Mouse (Mus musculus) CD8-positive naive resting alpha-beta T cell, adult 2 months (primary cell): ENCODE results near the gene Nudt5.

Experiments
- DNase-seq, 2 experiments: peaks; one replicate each; pipeline ENCODE4 v3.0.0; 2022; ENCODE audit warnings: low read depth in 2 of 2, low spot score in 2 of 2

Gene Nudt5

DNA sequence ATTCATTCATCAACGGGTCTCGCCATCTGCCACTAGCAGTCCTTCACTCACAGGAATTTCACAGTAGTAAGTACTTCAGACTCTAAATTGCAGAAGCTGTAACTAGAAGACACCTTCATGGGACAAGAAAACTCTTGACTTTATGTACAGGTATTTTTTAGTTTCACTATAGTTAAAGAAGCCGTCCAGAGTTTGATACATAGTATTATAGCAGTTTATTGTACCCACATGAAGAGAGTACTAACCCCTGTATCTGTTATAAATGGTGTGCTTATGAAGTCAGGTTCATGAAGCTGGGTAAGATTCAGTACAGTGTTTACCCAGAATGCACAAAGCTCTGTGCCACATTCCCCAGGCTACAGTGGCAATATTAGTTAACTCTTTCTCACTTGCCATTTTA lies 18.0 kb downstream of the Nudt5 start, which contains the start of gene Gm13199:
Gm13199 (minus strand) TSS at position 101 of the 400 bp plus-strand sequence.
- DNase-seq = no peak

DNA sequence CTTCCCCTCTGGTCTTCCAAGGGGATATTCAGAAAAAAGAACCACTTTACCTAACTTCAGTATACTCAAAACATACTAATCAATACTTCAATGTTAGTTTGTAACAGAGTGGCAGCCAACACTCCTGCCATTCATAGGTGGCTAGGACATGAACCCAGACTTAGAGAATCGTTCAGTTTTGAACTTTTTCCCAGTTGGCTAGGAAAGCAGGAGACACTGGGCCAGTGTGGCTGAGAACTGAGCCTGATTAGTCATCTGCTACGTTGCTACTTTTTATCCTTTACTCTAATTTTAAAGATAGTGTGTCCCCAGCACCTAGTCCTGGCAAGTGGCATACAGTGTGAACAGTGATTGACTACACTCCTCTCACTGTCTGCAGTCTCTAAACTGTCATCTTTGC lies 22.9 kb downstream of the Nudt5 start:
- no peak for DNase-seq

DNA sequence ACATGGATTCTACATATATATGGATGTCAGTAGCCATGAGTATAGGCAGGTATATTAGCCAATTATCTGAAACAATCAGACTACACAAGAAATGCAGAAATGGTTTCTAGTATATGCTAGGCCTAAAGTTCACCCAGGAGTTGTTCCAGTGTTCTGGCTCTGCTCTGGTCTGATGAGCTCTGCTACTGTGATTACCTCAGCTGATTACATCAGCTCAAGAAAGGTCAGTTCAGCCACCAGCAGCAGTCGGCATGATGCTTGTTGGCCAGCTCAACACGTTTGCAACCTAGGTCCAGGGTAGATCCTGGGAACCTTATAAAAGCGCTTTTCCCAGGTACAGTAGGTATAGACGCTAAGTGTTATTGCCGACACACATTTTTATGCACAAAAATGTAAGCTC lies 24.9 kb downstream of the Nudt5 start:
- DNase-seq = no peak

DNA sequence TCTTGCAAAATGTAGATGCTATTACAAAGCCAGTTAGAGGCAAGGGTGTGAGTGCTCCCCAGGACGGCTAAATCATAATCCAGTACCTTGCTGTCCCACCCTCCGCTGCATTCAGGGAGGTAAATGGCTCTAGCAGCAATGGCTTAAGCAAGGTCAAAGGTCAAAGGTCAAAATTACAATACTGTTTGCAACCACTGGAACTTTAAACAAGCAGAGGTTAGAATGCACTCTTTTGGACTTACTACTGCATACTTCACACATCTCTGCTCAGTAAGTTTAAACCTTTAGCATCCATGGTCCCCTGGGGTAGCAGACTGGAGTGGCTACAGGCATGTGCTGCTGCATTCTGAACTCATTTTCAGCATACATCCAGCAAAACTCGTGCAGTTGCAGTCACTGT lies 32.6 kb downstream of the Nudt5 start:
- DNase-seq = no peak

DNA sequence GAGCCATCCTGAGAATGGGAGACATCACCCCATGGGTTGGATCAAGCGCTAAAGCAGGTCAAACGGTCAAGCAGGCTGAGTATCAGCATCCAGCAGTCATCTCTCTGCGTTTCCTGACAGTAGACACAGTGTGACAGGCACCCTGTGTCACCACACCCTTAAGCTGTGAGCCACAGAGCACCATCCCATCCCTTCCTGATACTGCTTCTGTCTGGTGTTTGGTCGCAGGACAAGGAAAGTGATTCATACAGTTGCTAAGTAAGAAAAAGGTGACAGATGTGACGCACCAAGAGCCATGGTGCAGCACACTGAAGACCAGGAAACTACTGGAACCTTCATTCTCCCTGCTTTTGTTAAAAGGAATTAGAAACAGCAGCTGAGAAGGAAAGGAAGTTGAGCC lies 44.0 kb downstream of the Nudt5 start:
- DNase-seq = no peak

DNA sequence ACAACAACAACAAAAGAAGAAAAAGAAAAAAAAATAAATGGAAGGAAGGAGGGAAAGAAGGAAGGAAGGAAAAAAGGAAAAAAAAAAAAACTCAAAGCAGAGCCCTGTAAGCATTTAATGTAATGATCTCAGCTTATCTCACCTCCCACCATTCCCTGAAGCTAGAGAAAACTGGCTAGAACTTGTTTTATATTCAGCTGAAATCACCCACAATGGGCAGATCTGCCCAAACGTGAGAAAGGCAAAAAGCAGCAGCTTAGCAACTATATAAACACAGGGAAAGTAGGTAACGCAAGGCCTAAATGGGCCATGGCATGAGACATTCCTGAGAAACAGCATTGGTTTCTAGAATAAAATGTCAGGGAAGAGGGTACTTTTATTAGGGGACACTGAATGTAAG lies 44.6 kb downstream of the Nudt5 start:
- no peak for DNase-seq

DNA sequence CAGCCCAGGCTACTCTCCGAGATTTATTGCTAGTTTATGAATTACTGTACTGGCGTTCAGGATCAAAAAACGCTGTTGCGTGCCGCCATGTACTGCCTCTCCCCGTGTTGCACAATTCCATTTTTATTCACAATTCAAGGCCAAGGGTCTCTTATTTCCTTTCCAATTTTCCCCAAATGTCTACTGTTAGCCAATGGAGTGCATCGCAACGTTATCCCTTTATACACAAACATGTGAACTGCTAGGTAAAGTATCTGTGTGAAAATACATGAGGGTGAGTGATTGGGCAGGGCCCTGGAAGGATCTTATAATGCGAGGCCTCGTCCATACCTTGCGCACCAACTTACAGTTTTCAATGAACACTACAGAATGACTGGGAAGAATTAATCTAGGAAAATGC lies 49.5 kb downstream of the Nudt5 start:
- no peak for DNase-seq

DNA sequence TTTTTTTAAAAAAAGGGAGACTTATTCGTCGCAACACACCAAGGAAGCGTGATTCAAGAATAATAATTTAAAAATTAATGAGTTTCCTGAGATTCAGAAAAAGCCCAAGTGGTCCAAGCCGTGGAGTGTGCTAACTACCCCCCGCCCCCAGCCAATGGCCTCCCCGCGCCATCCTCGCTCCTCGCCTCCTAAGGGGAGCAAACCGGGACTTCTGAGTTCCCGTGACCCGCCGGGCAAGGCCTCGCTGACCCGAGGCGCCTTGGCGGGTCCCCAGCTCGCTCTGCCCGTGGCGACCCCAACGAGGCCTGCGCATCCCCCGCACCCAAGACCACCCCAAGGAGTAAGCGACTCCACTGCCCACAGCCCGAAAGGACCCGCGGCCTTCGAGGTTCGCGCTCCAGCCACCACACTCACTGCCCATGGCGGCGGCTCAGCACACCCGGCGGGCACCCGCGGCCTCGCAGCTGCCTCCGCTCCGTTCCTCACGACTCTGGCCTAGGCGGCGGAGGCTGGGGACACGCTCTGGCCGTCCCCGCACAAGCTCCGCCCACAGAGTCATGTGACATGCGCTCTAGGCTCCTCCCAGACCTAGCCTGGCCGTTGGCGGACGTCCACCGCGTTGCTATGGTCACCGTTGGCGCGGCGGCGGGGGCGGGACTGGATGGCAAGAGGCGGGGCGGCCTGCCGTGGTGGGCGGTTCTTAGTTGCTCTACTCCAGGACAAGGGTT lies 50.2 kb downstream of the Nudt5 start, which contains the start of gene Sec61a2:
Sec61a2 (minus strand) TSS at position 590 of the 728 bp plus-strand sequence.
- peak; percentile 92 to 95 for DNase-seq

DNA sequence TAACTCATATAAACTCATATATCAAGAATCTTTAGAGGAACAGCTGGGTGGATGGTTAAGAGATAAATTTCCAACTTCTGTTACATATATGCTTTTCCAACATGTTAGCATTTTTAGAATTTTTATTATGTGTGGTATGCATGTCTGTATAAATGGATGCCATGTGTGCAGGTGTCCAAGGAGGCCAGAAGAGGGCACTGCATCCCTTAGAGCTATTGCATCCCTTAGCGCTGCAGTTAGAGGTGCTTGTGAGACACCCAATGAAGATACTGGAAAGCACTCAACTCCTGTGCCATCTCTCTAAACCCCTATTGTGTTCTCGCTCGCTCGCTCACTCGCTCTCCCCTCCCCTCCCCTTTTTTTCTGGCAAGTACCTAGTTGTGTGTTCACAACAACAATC lies 55.3 kb downstream of the Nudt5 start:
- no peak for DNase-seq

DNA sequence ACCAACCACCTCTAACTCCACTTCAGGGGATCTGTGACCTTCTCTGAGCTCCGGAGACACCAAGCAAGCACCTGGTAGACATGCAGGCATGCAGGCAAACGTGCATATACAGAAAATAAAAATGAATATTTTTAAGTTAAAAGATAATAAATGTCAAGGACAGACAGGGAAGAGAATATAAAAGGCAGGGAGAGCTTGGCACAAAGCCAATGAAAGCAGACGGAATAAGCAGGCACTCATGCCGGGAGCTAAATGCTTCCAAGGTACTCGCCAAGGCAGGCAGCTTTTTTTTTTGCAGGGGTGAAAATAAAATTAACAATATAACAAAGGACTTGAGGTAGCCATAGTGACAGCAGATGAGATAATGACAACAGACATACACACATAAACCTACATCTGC lies 61.3 kb downstream of the Nudt5 start:
- DNase-seq = no peak

DNA sequence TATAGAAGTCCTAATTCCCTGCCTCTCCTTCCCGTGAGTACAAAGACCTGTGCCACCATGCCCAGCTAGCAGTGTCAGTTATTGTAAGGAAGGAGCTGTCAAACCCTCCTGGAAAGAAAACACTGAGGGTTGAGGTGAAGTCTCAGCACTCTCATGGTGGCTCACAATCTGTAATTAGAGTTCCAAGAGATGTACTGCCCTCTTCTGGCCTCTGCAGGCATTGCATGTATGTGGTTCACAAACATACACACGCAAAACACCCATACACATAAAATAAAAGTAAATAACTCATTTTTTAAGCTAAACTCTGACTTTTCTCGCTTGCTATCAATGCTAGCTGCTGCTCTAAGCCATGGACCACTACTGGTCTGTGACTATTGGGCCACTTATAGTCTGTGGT lies 61.8 kb downstream of the Nudt5 start:
- DNase-seq = peak; percentile 41 to 60

DNA sequence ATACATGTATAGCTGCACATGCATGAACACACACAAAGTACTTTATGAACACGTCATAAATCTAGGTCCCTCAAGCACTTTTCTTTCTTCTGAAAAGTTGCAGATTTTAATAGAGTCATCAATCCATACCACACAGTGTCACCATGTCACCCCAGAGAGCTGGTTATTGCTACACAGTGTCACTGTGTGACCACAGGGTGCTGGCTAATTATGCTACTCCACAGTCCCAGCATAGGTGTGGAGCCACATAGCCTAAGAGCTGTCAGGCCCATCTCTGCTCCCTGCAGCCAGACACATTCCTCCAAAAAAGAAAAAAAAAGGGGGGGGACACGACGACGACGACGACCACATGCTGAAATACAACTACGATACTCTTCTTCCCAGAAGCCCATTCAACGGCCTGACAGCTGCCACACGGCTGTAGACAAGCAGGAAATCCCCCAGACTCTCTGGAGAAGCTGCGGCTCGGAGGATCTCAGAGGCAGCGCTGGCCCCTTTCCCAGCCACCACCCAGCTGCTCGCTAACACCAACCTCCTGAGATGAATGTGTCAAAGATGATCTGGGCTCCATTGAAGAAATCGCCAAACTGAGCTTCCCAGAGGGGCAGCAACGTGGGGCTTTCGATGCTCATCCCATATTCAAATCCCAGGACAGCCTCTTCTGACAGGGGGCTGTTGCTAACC lies 66.6 kb downstream of the Nudt5 start:
- no peak for DNase-seq
